Mouse (Mus musculus): Measurements from ENCODE around the gene Mtg1. TPM values are rescaled to one million over a fixed set of nuclear protein-coding genes. Genes with fewer than 3 reads are reported as not detected.
A peak's percentile ranks its signal among the peaks of the same experiment; 100 is the strongest.

Gene Mtg1
- 14.5 and 24.5 TPM in 2 replicates for polyA plus RNA-seq (2012; rRNA removed)

- peak; percentile 75 for DNase-seq (ENCODE audit: low read depth, low spot score)
- 2% methylated on average over 39 of the region's 39 CpGs for WGBS
Observed at GRCm38 (mm10) chr7:140137135-140138020, at the start of gene Mtg1. Gene Mtg1 (plus strand): TSS chr7:140137564.

- no peak for DNase-seq (ENCODE audit: low read depth, low spot score)
- WGBS = 73% methylated on average over 10 of the region's 10 CpGs
Observed at GRCm38 (mm10) chr7:140090601-140091000, 46.8 kb upstream of the Mtg1 start.

GRCm38 (mm10) chr7:140092924-140093528 lies 44.3 kb upstream of the Mtg1 start, which contains the start of gene Prap1:
Gene Prap1 (plus strand): TSS chr7:140093395.
- WGBS = 39% methylated on average over 5 of the region's 5 CpGs
- no peak for DNase-seq (ENCODE audit: low read depth, low spot score)

GRCm38 (mm10) chr7:140094954-140095353 lies 42.4 kb upstream of the Mtg1 start:
- DNase-seq (ENCODE audit: low read depth, low spot score) = no peak
- 48% methylated on average over 5 of the region's 5 CpGs for WGBS

GRCm38 (mm10) chr7:140095556-140095955 lies 41.8 kb upstream of the Mtg1 start:
- WGBS = 14% methylated on average over 1 of the region's 1 CpGs
- DNase-seq (ENCODE audit: low read depth, low spot score) = no peak

GRCm38 (mm10) chr7:140096055-140096454 lies 41.3 kb upstream of the Mtg1 start:
- DNase-seq (ENCODE audit: low read depth, low spot score) = no peak

GRCm38 (mm10) chr7:140098466-140098865 lies 38.9 kb upstream of the Mtg1 start:
- WGBS = 100% methylated on average over 1 of the region's 1 CpGs
- DNase-seq (ENCODE audit: low read depth, low spot score) = no peak

GRCm38 (mm10) chr7:140101498-140101897 lies 35.9 kb upstream of the Mtg1 start:
- DNase-seq (ENCODE audit: low read depth, low spot score) = no peak
- 71% methylated on average over 10 of the region's 10 CpGs for WGBS

GRCm38 (mm10) chr7:140101993-140102860 lies 35.1 kb upstream of the Mtg1 start, which contains the start of gene Fuom:
Gene Fuom (minus strand): TSS chr7:140102441.
- WGBS = 1% methylated on average over 30 of the region's 30 CpGs
- DNase-seq (ENCODE audit: low read depth, low spot score) = no peak

GRCm38 (mm10) chr7:140104009-140104408 lies 33.4 kb upstream of the Mtg1 start:
- 78% methylated on average over 4 of the region's 4 CpGs for WGBS
- DNase-seq (ENCODE audit: low read depth, low spot score) = no peak

GRCm38 (mm10) chr7:140111943-140112342 lies 25.4 kb upstream of the Mtg1 start:
- no peak for DNase-seq (ENCODE audit: low read depth, low spot score)
- WGBS = 73% methylated on average over 3 of the region's 3 CpGs

GRCm38 (mm10) chr7:140115583-140116328 lies 21.6 kb upstream of the Mtg1 start, which contains the start of gene Paox:
Gene Paox (plus strand): TSS chr7:140115799.
- DNase-seq (ENCODE audit: low read depth, low spot score) = peak; percentile 85
- WGBS = under 1% methylated on average over 23 of the region's 23 CpGs

GRCm38 (mm10) chr7:140116329-140117054 lies 20.9 kb upstream of the Mtg1 start, which contains the start of gene Echs1:
Gene Echs1 (minus strand): TSS chr7:140116476.
- WGBS = 3% methylated on average over 28 of the region's 28 CpGs
- DNase-seq (ENCODE audit: low read depth, low spot score) = peak; percentile 81

- WGBS = 92% methylated on average over 2 of the region's 2 CpGs
- no peak for DNase-seq (ENCODE audit: low read depth, low spot score)
Observed at GRCm38 (mm10) chr7:140120484-140120883, 16.9 kb upstream of the Mtg1 start.

GRCm38 (mm10) chr7:140121338-140121910 lies 15.9 kb upstream of the Mtg1 start:
- DNase-seq (ENCODE audit: low read depth, low spot score) = no peak
- WGBS = 80% methylated on average over 13 of the region's 13 CpGs

GRCm38 (mm10) chr7:140122765-140123164 lies 14.6 kb upstream of the Mtg1 start:
- WGBS = 20% methylated on average over 4 of the region's 4 CpGs
- DNase-seq (ENCODE audit: low read depth, low spot score) = peak; percentile 51

- DNase-seq (ENCODE audit: low read depth, low spot score) = no peak
- 98% methylated on average over 1 of the region's 1 CpGs for WGBS
Observed at GRCm38 (mm10) chr7:140124382-140124781, 13.0 kb upstream of the Mtg1 start.
